Mouse (Mus musculus) splenic B cell, adult 2 months (primary cell): ENCODE results near the gene Ppm1n.

Source experiments
- DNase-seq: peaks from one replicate; pipeline ENCODE4 v3.0.0-alpha.2; 2011; ENCODE audit warnings: low read depth, low spot score
- H3K27me3 ChIP-seq: 2 replicates; pipeline ENCODE4 v1.6.1; 2012; ENCODE audit warnings: mild to moderate bottlenecking, low read length, moderate library complexity, mixed read lengths; ENCODE audit not compliant: control insufficient read depth, poor library complexity, insufficient read depth, severe bottlenecking
- H3K36me3 ChIP-seq: 2 replicates; pipeline ENCODE4 v1.6.1; 2012; ENCODE audit warnings: mild to moderate bottlenecking, low read length, moderate library complexity, mixed read lengths; ENCODE audit not compliant: control insufficient read depth, poor library complexity, insufficient read depth, severe bottlenecking

Gene Ppm1n

GRCm38 (mm10) chr7:19314033-19314432 lies 34.2 kb upstream of the Ppm1n start:
- DNase-seq: no peak
- H3K27me3 ChIP-seq: no peaks in the 10 kb centered on the region
- no peaks in the 10 kb centered on the region for H3K36me3 ChIP-seq

GRCm38 (mm10) chr7:19311991-19312390 lies 32.1 kb upstream of the Ppm1n start:
- no peaks in the 10 kb centered on the region for H3K27me3 ChIP-seq
- DNase-seq: no peak
- H3K36me3 ChIP-seq: no peaks in the 10 kb centered on the region

DNA sequence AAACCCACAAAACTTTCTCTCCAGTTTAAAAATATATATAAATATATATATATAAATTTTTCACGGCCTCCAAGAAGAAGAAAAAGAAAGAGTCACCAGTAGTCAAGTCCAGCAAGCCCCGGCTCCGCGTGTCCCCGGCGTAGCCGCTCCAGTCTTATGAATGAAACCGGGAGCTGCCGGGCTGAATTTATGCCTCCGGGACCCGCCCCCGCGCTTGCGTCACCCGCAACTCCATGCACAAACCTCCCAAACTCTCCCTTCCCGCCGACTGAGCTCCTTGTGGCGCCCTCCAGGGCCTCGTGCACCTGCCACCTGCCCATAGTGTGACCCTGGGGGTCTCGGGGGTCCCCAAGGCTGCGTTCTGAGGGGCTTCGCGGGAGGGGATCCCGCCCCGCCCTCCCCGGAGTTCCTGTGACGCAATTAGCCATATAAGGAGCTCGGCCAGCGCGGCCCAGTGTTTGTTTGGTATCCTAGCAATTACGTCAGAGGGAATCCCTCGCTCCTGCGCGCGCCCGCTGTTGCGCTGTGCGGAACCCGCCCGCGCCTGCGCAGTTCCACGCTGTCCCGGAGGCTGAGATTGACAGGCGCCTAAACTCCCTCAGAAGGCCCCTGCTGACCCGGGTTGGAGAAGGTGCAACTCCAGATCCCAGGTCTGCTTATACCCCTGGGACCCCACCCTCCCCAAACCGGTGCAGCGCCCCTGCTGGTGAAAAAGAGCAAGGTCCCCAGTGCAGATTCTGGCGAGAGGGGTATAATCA lies 30.2 kb upstream of the Ppm1n start, which contains the start of gene Fosb:
Gene Fosb, minus strand, starts transcription at position 168 of the 758 bp plus-strand sequence.
- Histone ChIP-seq H3K36me3 (no peaks in the 10 kb centered on the region; the same call in 1 of the 2 replicates), H3K27me3 (no peaks in the 10 kb centered on the region)
- peak; percentile 99 for DNase-seq

DNA sequence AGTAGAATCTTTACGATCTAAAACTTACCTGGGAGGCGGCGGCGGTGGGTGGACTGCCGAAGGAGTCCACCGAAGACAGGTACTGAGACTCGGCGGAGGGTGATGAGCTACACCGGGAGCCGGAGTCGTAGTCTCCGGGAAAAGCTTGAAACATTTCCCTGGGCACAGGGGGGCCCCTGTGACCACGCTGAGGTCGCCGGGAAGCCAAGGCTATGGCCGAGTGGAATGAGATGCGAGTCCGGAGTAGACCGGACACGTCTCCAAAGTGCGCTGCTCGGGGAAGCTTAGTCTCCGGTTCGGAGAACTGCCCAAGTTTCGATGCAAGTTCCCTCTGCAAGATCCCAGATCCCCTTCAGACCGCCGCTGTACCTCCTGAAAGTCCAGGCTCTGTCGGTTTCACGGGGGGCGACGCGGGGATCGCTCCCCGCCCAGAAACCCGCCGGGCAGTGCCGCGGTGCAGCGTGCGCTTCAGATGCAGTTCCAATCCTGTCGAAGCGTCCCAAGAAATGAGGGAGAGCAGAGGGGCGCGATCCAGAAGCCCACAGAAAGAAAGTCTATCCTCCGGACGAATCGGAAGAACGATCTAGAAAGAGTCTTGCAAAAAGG lies 29.5 kb upstream of the Ppm1n start:
- Histone ChIP-seq H3K27me3 (0 out of 2 replicates have a peak, but pooled peaks cover 1% of the 10 kb centered on the region), H3K36me3 (no peaks in the 10 kb centered on the region; the same call in 1 of the 2 replicates)
- DNase-seq: no peak

- H3K36me3 ChIP-seq: no peaks in the 10 kb centered on the region; the same call in 1 of the 2 replicates
- H3K27me3 ChIP-seq: 0 out of 2 replicates have a peak, but pooled peaks cover 2% of the 10 kb centered on the region
- peak; percentile 94 for DNase-seq
These were observed 28.8 kb upstream of the Ppm1n start for GRCm38 (mm10) chr7:19308454-19309277.

DNA sequence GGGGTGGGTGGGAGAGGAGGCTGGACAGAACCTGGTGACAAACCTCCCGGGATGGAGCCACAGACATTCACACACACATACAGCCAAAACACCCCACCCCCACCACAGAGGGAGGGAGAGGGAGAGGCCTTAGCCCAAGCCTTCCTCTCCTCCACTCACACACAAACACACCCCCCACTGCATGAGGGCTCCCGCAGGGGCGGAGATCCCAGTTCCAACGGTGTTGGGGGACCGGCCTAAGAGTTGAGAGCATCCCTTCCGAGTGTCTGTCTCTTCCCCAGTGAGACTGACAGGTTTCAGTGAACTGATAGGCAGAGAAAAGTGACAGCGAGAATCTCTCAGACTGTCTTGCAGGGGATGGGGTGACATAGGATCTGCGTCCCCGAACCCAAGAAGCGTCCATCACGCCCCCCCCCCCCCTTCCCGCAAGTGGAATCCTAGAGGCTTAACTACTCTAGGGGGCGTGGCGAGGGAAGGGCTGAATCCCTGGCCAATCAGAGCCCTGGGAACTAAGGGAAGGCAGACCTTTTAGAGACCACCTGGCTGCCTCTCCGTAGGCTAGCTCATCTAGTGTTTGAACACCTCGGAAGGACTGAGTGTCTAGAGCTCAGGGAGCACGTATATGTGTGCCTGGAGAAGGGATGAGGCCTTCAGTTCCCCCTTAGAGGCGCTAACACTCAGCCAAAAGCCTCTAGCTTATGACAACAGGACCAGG lies 28.0 kb upstream of the Ppm1n start:
- Histone ChIP-seq H3K36me3 (no peaks in the 10 kb centered on the region; the same call in 1 of the 2 replicates), H3K27me3 (0 out of 2 replicates have a peak, but pooled peaks cover 2% of the 10 kb centered on the region)
- DNase-seq: peak; percentile 81

GRCm38 (mm10) chr7:19306819-19307738 lies 27.2 kb upstream of the Ppm1n start:
- peak; percentile 64 for DNase-seq
- no peaks in the 10 kb centered on the region; the same call in 1 of the 2 replicates for H3K36me3 ChIP-seq
- H3K27me3 ChIP-seq: 0 out of 2 replicates have a peak, but pooled peaks cover 2% of the 10 kb centered on the region

DNA sequence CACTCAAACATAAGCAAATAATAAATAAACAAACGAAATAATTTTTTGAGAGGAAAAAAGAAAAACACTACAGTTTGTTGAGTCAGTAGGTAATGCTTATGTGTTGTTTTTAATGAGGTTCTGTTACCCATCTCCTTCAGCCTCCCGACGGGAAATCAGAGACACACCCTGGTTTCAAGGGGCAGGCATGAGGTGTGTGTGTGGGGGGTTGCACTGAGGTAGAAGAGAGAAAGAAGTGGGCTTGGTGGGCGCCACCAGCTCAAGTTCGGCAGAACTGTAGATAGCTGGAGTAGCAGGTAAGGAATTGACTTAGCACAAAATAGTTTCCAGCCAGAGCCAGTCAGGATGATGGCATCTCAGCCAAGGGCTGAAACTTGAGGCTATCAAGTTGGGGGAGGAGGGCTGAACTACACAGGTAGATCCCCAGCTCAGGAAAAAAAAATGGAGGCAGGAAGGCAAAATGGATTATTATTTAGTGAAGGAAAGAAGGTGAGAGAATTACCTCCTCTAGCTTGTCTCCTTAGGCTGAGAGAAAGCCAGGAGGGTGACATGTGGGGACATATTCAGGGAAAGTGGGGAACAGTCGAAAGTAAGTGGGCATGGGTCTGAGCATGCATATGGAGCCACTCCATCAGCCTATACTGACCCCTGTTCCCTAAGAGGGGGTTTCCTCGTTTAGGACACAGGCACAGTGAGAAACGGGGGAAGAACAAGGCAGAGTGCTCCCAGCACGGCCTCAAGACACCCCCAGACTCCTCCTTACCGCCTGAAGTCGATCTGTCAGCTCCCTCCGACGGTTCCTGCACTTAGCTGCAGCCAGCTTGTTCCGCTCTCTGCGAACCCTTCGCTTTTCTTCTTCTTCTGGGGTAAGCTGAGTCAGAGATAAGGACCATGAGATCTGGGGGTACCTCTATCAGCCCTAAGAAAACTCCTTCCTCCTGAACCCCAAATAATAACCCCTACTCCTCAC lies 26.2 kb upstream of the Ppm1n start:
- peak; percentile 53 for DNase-seq
- Histone ChIP-seq H3K36me3 (no peaks in the 10 kb centered on the region; the same call in 1 of the 2 replicates), H3K27me3 (0 out of 2 replicates have a peak, but pooled peaks cover 2% of the 10 kb centered on the region)

DNA sequence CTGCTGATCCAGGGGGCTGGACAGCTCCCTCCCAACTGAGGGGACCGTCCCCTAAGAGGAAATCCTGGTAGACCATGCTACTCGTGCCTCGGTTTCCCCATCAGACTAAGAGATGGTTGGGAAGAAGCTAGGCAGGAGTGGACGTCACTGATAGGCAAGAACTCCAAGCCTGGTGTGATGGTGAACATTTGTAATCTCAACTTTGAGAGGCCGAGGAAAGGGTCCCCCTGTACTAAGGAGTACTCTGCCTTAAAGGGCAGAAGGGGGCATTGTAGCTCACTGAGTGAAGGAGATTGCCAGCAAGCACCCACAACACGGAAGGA lies 25.5 kb upstream of the Ppm1n start:
- Histone ChIP-seq H3K36me3 (no peaks in the 10 kb centered on the region; the same call in 1 of the 2 replicates), H3K27me3 (0 out of 2 replicates have a peak, but pooled peaks cover 2% of the 10 kb centered on the region)
- peak; percentile 61 for DNase-seq

GRCm38 (mm10) chr7:19304501-19305412 lies 24.9 kb upstream of the Ppm1n start:
- DNase-seq: peak; percentile 67
- no peaks in the 10 kb centered on the region; the same call in 1 of the 2 replicates for H3K36me3 ChIP-seq
- 0 out of 2 replicates have a peak, but pooled peaks cover 2% of the 10 kb centered on the region for H3K27me3 ChIP-seq

DNA sequence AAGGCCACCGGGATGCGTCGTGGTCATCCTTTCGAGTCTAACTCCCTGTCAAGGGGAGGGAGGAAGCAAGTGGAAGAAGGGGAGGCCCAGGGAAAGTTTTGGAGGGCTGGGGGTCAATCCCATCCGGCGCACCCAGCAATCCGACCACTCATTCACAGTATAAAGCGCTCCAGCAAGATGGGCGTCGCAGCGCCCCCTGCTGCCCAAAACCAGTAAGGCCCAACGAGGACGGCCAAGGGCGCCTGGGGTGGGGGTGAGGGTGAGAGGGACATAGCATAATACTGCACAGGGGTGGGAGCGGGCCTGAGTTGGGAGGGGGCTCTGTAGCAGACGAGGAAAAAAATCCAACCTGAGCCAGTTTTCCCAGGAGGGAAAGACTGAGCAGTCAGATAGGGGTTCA lies 23.9 kb upstream of the Ppm1n start:
- Histone ChIP-seq H3K27me3 (0 out of 2 replicates have a peak, but pooled peaks cover 2% of the 10 kb centered on the region), H3K36me3 (no peaks in the 10 kb centered on the region; the same call in 1 of the 2 replicates)
- DNase-seq: peak; percentile 89

DNA sequence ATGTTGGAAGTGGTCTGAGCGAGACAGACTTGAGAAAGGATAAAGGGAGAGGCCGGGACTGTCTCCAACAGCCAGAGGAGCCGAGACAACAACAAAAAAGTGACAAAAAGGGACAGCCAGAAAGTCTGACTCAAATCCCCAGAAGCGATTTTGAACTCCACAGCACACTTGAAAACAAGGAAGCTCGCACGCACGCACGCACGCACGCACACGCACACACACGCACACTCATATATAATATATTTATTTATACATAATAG lies 23.1 kb upstream of the Ppm1n start:
- peak; percentile 66 for DNase-seq
- Histone ChIP-seq H3K27me3 (0 out of 2 replicates have a peak, but pooled peaks cover 2% of the 10 kb centered on the region), H3K36me3 (no peaks in the 10 kb centered on the region; the same call in 1 of the 2 replicates)
